Mouse (Mus musculus): ENCODE data around the gene Slc16a9.
"Not testable (repeated sequence)": the region's sequence is repeated elsewhere in the genome, so short reads cannot be mapped to it uniquely, and the experiment has no call there.

Slc16a9 gene

GRCm38 (mm10) chr10:70244921-70245558, at the start of gene Slc16a9:
Gene Slc16a9, plus strand, starts transcription at chr10:70245100.
- no peak for DNase-seq (ENCODE audit: low read depth in 2 of 2, low spot score in 2 of 2)

DNA sequence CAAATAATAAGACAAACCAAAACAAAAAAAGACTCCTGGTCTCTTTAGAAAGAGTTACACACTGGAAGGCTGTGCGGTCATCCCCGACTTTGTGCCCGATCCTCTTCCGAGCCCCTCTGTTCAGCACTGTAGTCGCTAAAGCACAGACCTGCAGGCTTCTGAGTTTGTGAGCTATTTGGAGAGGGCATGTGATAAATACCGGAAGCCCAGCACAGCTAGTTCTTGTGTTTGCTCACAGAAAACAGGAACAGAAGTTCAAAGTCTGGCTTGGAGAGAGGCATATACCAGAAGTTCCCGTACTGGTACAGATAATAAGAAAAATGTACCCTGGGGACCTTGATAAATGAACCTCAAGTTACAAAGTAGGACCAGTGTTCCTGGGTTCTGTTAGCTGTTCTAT, 49.6 kb upstream of the Slc16a9 start:
- no peak for DNase-seq (ENCODE audit: low read depth in 2 of 2, low spot score in 2 of 2)

DNA sequence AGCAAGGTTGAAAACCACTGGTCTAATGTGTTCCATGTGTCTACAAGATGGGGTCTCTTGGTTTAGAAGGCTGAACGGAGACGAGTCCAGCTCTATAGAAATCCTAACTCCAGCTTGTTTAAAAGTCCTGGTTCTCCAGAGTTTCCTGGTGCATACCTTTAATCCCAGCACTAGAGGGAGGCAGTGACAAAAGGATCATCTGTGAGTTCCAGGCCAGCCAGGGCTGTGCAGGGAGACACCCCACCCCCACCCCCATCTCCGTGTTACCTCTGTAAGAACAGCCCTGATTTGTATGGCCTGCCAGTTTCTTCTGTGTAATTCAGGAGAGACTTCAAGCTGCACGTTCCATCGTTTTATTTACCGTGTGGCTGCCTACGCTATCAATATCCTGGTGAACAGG, 49.1 kb upstream of the Slc16a9 start:
- DNase-seq (ENCODE audit: low read depth in 2 of 2, low spot score in 2 of 2) = no peak

DNA sequence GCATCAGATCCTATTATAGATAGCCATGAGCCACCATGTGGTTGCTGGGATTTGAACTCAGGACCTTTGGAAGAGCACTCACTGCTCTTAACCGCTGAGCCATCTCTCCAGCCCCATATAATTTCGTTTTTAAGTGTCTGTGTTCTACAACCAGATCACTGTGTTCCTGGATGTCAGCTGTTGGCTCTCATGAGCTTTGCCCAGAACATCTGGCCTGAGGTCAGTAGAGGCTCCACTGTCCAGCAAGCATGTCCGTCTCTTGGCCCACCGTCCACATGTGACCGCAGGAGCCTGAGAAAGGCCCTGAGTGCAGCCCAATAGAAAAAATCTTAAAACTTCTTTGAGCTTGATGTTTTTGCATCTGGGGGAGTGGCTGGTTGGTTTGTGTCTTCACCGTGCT, 48.2 kb upstream of the Slc16a9 start:
- DNase-seq (ENCODE audit: low read depth in 2 of 2, low spot score in 2 of 2) = no peak

GRCm38 (mm10) chr10:70197601-70198000, 47.3 kb upstream of the Slc16a9 start:
- no peak for DNase-seq (ENCODE audit: low read depth in 2 of 2, low spot score in 2 of 2)

GRCm38 (mm10) chr10:70198012-70198411, 46.9 kb upstream of the Slc16a9 start:
- DNase-seq (ENCODE audit: low read depth in 2 of 2, low spot score in 2 of 2) = no peak

DNA sequence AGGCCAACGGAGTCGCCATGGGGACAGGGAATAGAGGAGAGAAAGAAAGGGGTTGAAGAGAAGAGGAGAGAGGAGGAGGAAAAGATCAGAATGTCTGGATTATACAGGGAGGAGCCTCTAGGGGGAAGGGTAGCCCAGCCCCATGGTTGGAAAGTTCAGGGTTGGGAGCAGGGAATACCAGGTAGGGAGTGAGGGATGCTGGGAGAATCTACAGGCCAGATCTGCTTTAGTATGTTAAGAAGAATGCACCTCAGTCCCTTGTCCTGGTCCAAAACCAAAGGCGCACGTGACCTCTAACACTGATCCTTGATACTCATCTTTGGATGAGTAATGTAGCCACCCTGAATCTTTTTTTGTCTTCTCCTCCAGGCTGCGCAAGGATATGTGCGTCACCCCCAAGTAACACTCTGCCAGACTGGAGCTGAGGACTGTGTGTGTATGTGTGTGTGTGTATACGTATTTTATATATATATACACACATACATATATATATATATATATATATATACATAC, 45.9 kb upstream of the Slc16a9 start:
- no peak for DNase-seq (ENCODE audit: low read depth in 2 of 2, low spot score in 2 of 2)

- DNase-seq (ENCODE audit: low read depth in 2 of 2, low spot score in 2 of 2) = no peak
These were observed 45.3 kb upstream of the Slc16a9 start for GRCm38 (mm10) chr10:70199466-70200210.

- no peak for DNase-seq (ENCODE audit: low read depth in 2 of 2, low spot score in 2 of 2)
These were observed 43.9 kb upstream of the Slc16a9 start for GRCm38 (mm10) chr10:70200889-70201500.

DNA sequence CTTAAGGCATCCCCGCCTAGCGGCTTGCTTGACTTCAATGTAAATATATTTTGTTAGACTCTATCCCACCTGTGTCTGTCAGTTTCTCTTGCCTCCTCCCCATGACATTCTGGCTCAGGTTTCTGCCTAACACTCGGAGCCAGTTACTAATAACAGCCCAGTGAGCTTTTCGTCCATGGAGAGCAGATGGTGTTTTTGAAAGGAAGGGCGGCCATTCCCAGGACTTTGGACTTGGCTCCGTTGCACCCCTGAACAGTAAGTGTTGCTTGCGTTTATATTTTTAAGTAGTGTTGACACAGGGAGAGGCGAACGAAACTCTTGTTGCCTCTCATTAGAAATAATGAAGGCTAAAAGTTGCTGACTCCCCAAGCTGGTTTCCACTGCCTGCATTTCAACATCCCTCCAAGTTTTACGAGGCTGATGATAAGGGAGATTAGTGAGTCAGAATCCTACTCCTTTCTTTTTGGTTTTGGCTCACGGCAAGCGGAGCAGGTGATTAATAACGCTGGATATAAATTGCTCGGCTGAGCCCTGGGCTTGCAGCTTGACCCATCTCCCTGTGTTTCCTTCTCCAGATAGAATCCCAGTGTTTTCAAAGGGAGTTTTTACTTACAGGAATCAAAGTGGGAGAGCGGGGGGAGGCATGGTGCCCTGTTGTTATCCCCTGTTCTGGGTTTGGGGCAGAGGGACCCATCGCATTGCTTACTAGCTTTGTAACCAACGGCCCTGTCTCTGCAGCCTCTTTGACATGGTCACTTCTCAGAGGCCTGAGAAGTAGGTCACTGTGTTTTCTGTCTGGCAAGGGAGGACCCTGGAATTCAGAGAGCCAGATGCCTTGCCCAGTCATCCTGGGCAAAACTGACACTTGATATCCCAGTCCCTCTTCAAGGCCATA, 40.1 kb upstream of the Slc16a9 start, which contains the start of gene Mrln:
Gene Mrln, plus strand, starts transcription at position 160 of the 895 bp plus-strand sequence.
- DNase-seq (ENCODE audit: low read depth in 2 of 2, low spot score in 2 of 2) = no peak

- no peak for DNase-seq (ENCODE audit: low read depth in 2 of 2, low spot score in 2 of 2)
These were observed 33.6 kb upstream of the Slc16a9 start for GRCm38 (mm10) chr10:70211281-70211680.

GRCm38 (mm10) chr10:70220971-70221370, 23.9 kb upstream of the Slc16a9 start:
- no peak for DNase-seq (ENCODE audit: low read depth in 2 of 2, low spot score in 2 of 2)

- not testable (repeated sequence) for DNase-seq (ENCODE audit: low read depth in 2 of 2, low spot score in 2 of 2)
These were observed 22.7 kb upstream of the Slc16a9 start for GRCm38 (mm10) chr10:70222231-70222630.

DNA sequence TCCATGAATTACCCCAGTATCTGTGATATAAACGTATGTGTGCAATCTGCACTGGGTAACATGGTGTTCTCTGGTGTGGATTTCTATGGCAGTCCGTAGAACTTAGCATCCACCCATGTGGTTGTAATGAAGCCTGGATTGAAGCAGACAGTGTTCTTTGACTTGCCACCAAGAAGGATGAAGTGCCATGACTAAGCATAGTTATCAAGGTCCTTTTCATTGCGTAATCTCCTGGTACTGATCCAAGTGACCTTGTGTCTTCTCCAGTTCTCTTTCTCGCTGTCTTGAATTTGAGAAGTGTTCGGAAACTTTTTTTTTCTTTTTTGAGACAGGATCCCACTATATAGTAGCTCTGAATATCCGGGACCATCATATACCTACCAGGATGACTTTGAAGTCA, 20.3 kb upstream of the Slc16a9 start:
- no peak for DNase-seq (ENCODE audit: low read depth in 2 of 2, low spot score in 2 of 2)

DNA sequence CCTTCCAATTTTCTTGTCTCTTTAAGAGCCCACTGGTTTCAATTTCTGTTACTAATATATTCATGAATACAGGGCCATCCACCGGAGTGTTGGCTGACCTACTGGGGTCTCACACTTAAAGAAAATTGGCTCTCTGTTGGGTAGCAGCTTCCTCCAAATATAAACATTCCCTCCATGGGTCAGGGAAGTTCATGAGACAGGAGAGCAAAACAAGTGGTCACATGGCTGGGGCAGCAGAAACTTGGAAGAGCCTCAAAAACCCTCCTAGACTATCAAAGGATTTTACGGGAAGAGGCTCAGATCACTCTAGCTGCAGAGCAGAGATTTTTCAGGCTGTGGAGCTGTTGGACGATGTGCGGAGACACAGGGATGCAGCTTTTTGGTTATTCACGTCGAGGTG, 19.1 kb upstream of the Slc16a9 start:
- no peak for DNase-seq (ENCODE audit: low read depth in 2 of 2, low spot score in 2 of 2)

GRCm38 (mm10) chr10:70226608-70227007, 18.3 kb upstream of the Slc16a9 start:
- DNase-seq (ENCODE audit: low read depth in 2 of 2, low spot score in 2 of 2) = no peak

DNA sequence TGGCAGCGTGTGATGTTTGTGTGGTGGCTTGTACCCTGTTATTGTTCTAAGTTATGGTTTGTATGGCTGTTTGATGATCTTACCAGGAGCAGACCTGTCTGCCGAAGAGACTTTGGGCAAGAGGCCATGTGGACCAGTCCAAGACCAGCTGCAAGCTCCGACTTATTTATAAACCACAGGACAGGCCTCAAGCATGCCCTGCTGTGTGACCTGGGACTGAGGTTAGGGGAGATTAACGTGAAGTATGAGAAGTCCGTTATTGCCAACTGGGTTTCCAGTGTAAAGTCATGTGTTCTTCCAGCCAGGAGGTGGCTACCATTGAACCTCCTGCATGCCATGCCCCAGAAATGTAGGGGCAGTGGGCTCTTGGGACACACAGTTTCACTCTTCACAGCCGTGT, 14.5 kb upstream of the Slc16a9 start:
- no peak for DNase-seq (ENCODE audit: low read depth in 2 of 2, low spot score in 2 of 2)

- no peak for DNase-seq (ENCODE audit: low read depth in 2 of 2, low spot score in 2 of 2)
These were observed 7.0 kb upstream of the Slc16a9 start for GRCm38 (mm10) chr10:70237936-70238335.

GRCm38 (mm10) chr10:70242751-70243444, 2.0 kb upstream of the Slc16a9 start:
- no peak for DNase-seq (ENCODE audit: low read depth in 2 of 2, low spot score in 2 of 2)

GRCm38 (mm10) chr10:70245559-70245945, 652 bp downstream of the Slc16a9 start:
- DNase-seq (ENCODE audit: low read depth in 2 of 2, low spot score in 2 of 2) = no peak
